Mouse (Mus musculus) erythroblast, embryonic 14.5 days (primary cell): ENCODE results near the gene Nr0b2. TPM values are rescaled to one million over a fixed set of nuclear protein-coding genes. Genes with fewer than 3 reads are reported as not detected.

Experiments used
- H3K27me3 ChIP-seq: 2 replicates; pipeline ENCODE4 v1.6.1; 2012; ENCODE audit warnings: inconsistent platforms; ENCODE audit not compliant: control insufficient read depth
- H3K36me3 ChIP-seq: 2 replicates; pipeline ENCODE4 v1.6.1; 2012; ENCODE audit warnings: mild to moderate bottlenecking, inconsistent platforms; ENCODE audit not compliant: control insufficient read depth
- H3K4me1 ChIP-seq: 2 replicates; pipeline ENCODE4 v1.6.1; 2012; ENCODE audit warnings: inconsistent platforms; ENCODE audit not compliant: control insufficient read depth
- H3K4me3 ChIP-seq: replicated peaks from 2 replicates; pipeline ENCODE3; 2012; ENCODE audit warnings: moderate library complexity, mild to moderate bottlenecking, inconsistent platforms
- H3K9me3 ChIP-seq: 2 replicates; pipeline ENCODE4 v1.6.1; 2012; ENCODE audit warnings: low read length, inconsistent platforms, mixed read lengths; ENCODE audit not compliant: control insufficient read depth
- GATA1 ChIP-seq: IDR thresholded peaks from 2 replicates; pipeline ENCODE4 v1.6.1; 2012; ENCODE audit warnings: low read length, inconsistent platforms, mixed read lengths
- TAL1 ChIP-seq: IDR thresholded peaks from 3 replicates; pipeline ENCODE4 v1.6.1; 2012; ENCODE audit warnings: low read length, inconsistent platforms, mixed read lengths
- polyA plus RNA-seq: library from polyadenylated mRNA; stranded (reverse); fragments of >175 nt; gene quantifications from 2 replicates; pipeline ENCODE4 v1.2.3, GENCODE M21; 2012

Gene Nr0b2
- polyA plus RNA-seq, 1 experiment, result not detected

- Histone ChIP-seq H3K9me3 (0 out of 2 replicates have a peak, but pooled peaks cover 2% of the 10 kb centered on the region), H3K4me3 (peak within 1 kb of the TSS; percentile 88), H3K27me3 (no peaks in the 10 kb centered on the region), H3K36me3 (peaks cover 17% of the 10 kb centered on the region), H3K4me1 (peaks cover 26% of the 10 kb centered on the region)
- TF ChIP-seq TAL1 (no peak), GATA1 (no peak)
These were observed 21.1 kb downstream of the Nr0b2 start, which contains the start of gene Gpatch3 for GRCm38 (mm10) chr4:133574070-133574842. Gpatch3 (plus strand) TSS chr4:133574745.

DNA sequence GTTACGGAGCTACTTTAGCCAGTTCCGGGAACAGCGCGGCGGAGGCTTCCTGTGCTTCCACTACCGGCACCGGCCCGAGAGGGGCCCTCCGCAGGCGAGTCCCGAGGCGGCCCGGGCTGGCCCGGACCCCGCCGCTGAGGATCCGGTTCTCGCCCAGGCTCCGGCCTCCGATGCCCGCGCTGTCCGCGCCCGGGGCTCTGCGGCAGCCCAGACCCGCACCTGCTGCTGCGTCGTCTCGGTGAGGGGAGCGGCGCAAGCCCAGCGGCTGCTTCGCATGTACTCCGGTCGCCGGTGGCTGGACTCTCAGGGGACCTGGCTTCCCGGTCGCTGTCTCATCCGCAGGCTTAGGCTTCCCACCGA is 21.6 kb downstream of the Nr0b2 start:
- TF ChIP-seq GATA1, result no peak
- TF ChIP-seq TAL1, result no peak
- peak overlapping the region; percentile 88 for H3K4me3 ChIP-seq

DNA sequence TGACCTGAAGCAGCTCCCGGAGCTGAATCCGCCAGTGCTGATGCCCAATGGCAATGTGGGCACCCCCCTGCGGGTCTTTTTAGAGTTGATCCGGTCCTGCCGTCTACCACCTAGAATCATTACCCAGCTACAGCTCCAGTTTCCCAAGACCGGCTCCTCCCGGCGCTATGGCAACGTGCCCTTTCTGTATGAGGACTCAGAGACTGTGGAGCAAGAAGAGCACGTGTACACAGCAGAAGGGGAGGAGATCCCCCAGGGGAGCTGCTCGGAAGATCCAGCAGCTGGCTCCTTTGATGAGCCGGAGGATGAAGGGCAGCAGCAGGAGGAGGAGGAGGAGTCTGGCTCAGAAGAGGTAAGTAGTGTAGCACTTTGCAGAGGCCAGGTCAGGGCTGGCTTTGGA is 24.8 kb downstream of the Nr0b2 start:
- Histone ChIP-seq H3K36me3 (peaks cover 49% of the 10 kb centered on the region), H3K4me3 (no peak overlapping the region), H3K9me3 (no peaks in the 10 kb centered on the region), H3K4me1 (peaks cover 29% of the 10 kb centered on the region), H3K27me3 (no peaks in the 10 kb centered on the region)
- TF ChIP-seq GATA1 (no peak), TAL1 (no peak)

More for the DNA sequence above, 21.6 kb downstream of the Nr0b2 start:
- H3K27me3 ChIP-seq, result no peaks in the 10 kb centered on the region
- H3K9me3 ChIP-seq, result 0 out of 2 replicates have a peak, but pooled peaks cover 2% of the 10 kb centered on the region
- H3K36me3 ChIP-seq, result peaks cover 22% of the 10 kb centered on the region
- H3K4me1 ChIP-seq, result peaks cover 26% of the 10 kb centered on the region

- Histone ChIP-seq H3K4me3 (peak overlapping the region; percentile 83), H3K9me3 (no peaks in the 10 kb centered on the region), H3K36me3 (peaks cover 67% of the 10 kb centered on the region), H3K27me3 (no peaks in the 10 kb centered on the region), H3K4me1 (peaks cover 24% of the 10 kb centered on the region)
- TF ChIP-seq TAL1, result no peak
These were observed 30.5 kb downstream of the Nr0b2 start for GRCm38 (mm10) chr4:133583690-133584058.

GRCm38 (mm10) chr4:133584059-133584951 is 31.1 kb downstream of the Nr0b2 start, which contains the start of gene Gpn2:
Gpn2 (plus strand) TSS chr4:133584362.
- Histone ChIP-seq H3K4me1 (peaks cover 24% of the 10 kb centered on the region), H3K9me3 (no peaks in the 10 kb centered on the region), H3K4me3 (peak within 1 kb of the TSS; percentile 83), H3K27me3 (no peaks in the 10 kb centered on the region), H3K36me3 (peaks cover 68% of the 10 kb centered on the region)
- TF ChIP-seq GATA1, result no peak
- TF ChIP-seq TAL1, result no peak

- no peaks in the 10 kb centered on the region for H3K9me3 ChIP-seq
- H3K4me1 ChIP-seq, result no peaks in the 10 kb centered on the region
- peaks cover 43% of the 10 kb centered on the region for H3K36me3 ChIP-seq
These were observed 39.4 kb downstream of the Nr0b2 start for GRCm38 (mm10) chr4:133592570-133592969.

DNA sequence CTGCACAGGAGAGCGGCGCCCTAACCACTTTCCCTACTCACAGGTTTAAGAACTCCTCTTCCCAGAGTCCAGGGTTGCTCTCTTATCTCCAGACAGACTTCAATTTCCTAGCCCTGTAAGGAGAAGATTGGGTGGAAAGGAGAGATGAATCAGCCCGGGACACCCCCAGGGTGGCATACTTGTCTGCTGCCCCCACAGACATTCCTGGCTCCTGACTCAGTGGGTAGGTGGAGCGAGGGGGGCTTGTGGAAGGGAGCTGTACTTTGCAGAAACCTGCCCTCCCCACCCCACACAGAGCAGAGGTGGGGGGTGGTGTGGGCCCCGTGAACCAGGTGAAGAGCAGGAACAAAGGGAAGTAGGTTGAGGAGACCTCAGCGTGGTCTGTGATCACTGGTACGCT is 42.4 kb downstream of the Nr0b2 start:
- Histone ChIP-seq H3K36me3 (peaks cover 14% of the 10 kb centered on the region), H3K27me3 (peaks cover 24% of the 10 kb centered on the region), H3K9me3 (no peaks in the 10 kb centered on the region), H3K4me3 (no peak overlapping the region), H3K4me1 (peaks cover 20% of the 10 kb centered on the region)
- TF ChIP-seq TAL1 (no peak), GATA1 (no peak)

More at GRCm38 (mm10) chr4:133592570-133592969, 39.4 kb downstream of the Nr0b2 start:
- no peak for TF ChIP-seq GATA1
- no peak for TF ChIP-seq TAL1
- no peaks in the 10 kb centered on the region for H3K27me3 ChIP-seq
- H3K4me3 ChIP-seq, result no peak overlapping the region

GRCm38 (mm10) chr4:133596084-133596483 is 42.9 kb downstream of the Nr0b2 start:
- Histone ChIP-seq H3K9me3 (no peaks in the 10 kb centered on the region), H3K36me3 (peaks cover 9% of the 10 kb centered on the region), H3K4me1 (peaks cover 20% of the 10 kb centered on the region), H3K27me3 (peaks cover 26% of the 10 kb centered on the region), H3K4me3 (no peak overlapping the region)
- no peak for TF ChIP-seq GATA1
- TF ChIP-seq TAL1, result no peak

GRCm38 (mm10) chr4:133598616-133599015 is 45.4 kb downstream of the Nr0b2 start:
- no peak for TF ChIP-seq GATA1
- H3K4me3 ChIP-seq, result peak overlapping the region; percentile 64
- H3K4me1 ChIP-seq, result peaks cover 25% of the 10 kb centered on the region
- H3K36me3 ChIP-seq, result no peaks in the 10 kb centered on the region
- H3K27me3 ChIP-seq, result peaks cover 38% of the 10 kb centered on the region
- no peaks in the 10 kb centered on the region for H3K9me3 ChIP-seq
